Mouse (Mus musculus) liver, embryonic 14.5 days (tissue): ENCODE results near the gene Dtl. TPM values are rescaled to one million over a fixed set of nuclear protein-coding genes. Genes with fewer than 3 reads are reported as not detected.

ENCODE experiments used
- ATAC-seq: fragments of 200-750 bp; cut with Nextera tagmentation; 2 replicates; pipeline ENCODE4 v1.8.0; 2017; ENCODE audit warnings: moderate number of reproducible peaks, mild to moderate bottlenecking, moderate library complexity; ENCODE audit not compliant: insufficient read depth
- DNase-seq, 3 experiments: peaks; one replicate each; pipeline ENCODE4 v3.0.0-alpha.2; 2012 to 2013; ENCODE audit warnings: low read depth in 3 of 3, low spot score in 3 of 3
- H3K27ac ChIP-seq: fragments of 300-500 bp; sonication (generic); 2 replicates; pipeline ENCODE4 v1.5.1; 2014; ENCODE audit warnings: moderate library complexity, mild to moderate bottlenecking, control low read depth, inconsistent platforms
- H3K27me3 ChIP-seq: fragments of 300-500 bp; sonication (generic); 2 replicates; pipeline ENCODE4 v1.6.1; 2014; ENCODE audit warnings: mild to moderate bottlenecking, low read length, moderate library complexity; ENCODE audit not compliant: control insufficient read depth, insufficient read depth
- H3K36me3 ChIP-seq: fragments of 300-500 bp; sonication (generic); replicated peaks from 2 replicates; pipeline ENCODE4 v1.6.1; 2014; ENCODE audit warnings: low read depth; ENCODE audit not compliant: control insufficient read depth, insufficient read depth
- H3K4me1 ChIP-seq, 2 experiments: fragments of 200-500 bp in 1 of 2; fragments of 300-500 bp in 1 of 2; sonication (generic) in 1 of 2; replicated peaks; 2 replicates each; pipeline ENCODE4 v1.6.1; 2012 to 2014; ENCODE audit warnings: antibody characterized with exemption in 1 of 2, inconsistent platforms in 1 of 2, low read length in 1 of 2; ENCODE audit not compliant: control insufficient read depth in 2 of 2, insufficient read depth in 2 of 2
- H3K4me2 ChIP-seq: fragments of 300-500 bp; sonication (generic); 2 replicates; pipeline ENCODE4 v1.6.1; 2014; ENCODE audit warnings: low read depth, mild to moderate bottlenecking, control low read depth, moderate library complexity
- H3K4me3 ChIP-seq, 2 experiments: fragments of 200-500 bp in 1 of 2; fragments of 300-500 bp in 1 of 2; sonication (generic) in 1 of 2; 2 replicates each; pipeline ENCODE4 v1.5.1; 2012 to 2014; ENCODE audit warnings: low read depth in 2 of 2, low read length in 2 of 2, mild to moderate bottlenecking in 2 of 2, control low read depth in 1 of 2, inconsistent platforms in 1 of 2, moderate library complexity in 1 of 2; ENCODE audit not compliant: insufficient read depth in 1 of 2
- H3K9ac ChIP-seq: fragments of 300-500 bp; sonication (generic); replicated peaks from 2 replicates; pipeline ENCODE4 v1.6.1; 2014; ENCODE audit warnings: mild to moderate bottlenecking, control low read depth, moderate library complexity
- H3K9me3 ChIP-seq: fragments of 300-500 bp; sonication (generic); 2 replicates; pipeline ENCODE4 v1.6.1; 2016; ENCODE audit warnings: low read length, mixed read lengths; ENCODE audit not compliant: control insufficient read depth
- CTCF ChIP-seq: IDR thresholded peaks from 2 replicates; pipeline ENCODE4 v1.5.1; 2016; ENCODE audit warnings: antibody characterized with exemption, low read depth, control low read depth
- EP300 ChIP-seq: IDR thresholded peaks from 2 replicates; pipeline ENCODE4 v1.6.1; 2016; ENCODE audit warnings: antibody characterized with exemption, low read depth
- WGBS: fragments of 180-500 bp; shearing (Covaris S2); extraction: QIAGEN DNeasy Blood & Tissue Kit; methylation state at CpG from one replicate; pipeline ENCODE4 v1.1.7; 2014; ENCODE audit not compliant: insufficient replicate concordance; 5-methylcytosine and 5-hydroxymethylcytosine counted together
- polyA plus RNA-seq, 2 experiments: library from polyadenylated mRNA; depleted of rRNA in 1 of 2; stranded (reverse) in 1 of 2; unstranded in 1 of 2; fragments of >200 nt; fragmentation: Nextera tagmentation in 1 of 2; extraction: Ambion mirVana in 1 of 2; gene quantifications; 2 replicates each; pipeline versions ENCODE4 v1.2.1 to v1.2.3; 2012 to 2014

Gene Dtl
- polyA plus RNA-seq (2012; rRNA removed) (13.4 and 16.6 TPM in 2 replicates), polyA plus RNA-seq (2014; fragmentation: Nextera tagmentation; extraction: Ambion mirVana) (29.0 and 30.7 TPM in 2 replicates)

DNA sequence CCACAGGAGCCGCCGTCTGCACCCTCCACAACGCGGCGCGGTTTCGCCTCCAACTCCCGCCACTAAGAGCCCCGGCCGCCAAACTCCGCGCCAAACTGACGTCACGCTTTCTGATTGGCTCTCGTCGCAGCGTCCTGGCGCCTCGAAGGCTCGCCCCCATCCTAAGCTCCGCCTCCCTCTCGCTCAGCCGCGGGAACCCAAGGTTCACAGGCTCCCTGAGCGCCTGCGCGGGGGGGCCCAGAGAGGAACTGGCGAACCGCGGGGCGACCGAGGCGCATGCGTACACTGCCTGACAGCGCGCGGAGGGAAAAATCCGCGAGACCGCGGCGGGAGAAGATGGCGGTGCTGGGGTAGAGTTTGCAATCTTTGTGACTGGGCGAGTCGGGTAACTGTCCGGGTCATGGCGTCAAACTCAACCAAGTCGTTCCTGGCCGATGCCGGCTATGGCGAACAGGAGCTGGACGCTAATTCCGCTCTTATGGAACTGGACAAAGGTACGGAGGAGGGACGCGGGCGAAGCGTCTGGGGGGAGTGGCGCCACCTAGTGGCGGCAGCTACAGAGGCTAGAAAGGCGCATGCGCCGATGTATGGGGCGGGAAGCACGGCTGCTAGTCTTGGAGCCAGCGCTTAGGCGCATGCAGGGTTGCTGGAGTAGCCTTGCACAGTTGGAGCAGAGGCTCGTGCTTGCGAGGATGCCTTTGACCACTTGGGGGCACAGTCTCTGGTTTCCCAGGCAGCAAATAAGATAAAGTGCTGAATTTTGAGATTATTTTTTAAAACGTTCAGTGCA, at the start of gene Dtl, which contains the start of gene Ints7:
Gene Dtl, minus strand, starts transcription at position 87 of the 790 bp plus-strand sequence.
Gene Ints7, plus strand, starts transcription at position 179 of the 790 bp plus-strand sequence.
- WGBS = under 1% methylated on average over 70 of the region's 70 CpGs
- H3K4me1 ChIP-seq = peaks cover 6 to 18% of the 10 kb centered on the region in 2 experiments; a peak in 2 of 4 replicates
- H3K9ac ChIP-seq = peak within 1 kb of the TSS; percentile 88
- H3K27me3 ChIP-seq = no peaks in the 10 kb centered on the region
- peak within 1 kb of the TSS; percentile 68 for H3K27ac ChIP-seq
- peak within 1 kb of the TSS; percentile 80 to 85 for H3K4me3 ChIP-seq
- ATAC-seq (peak; percentile 96), DNase-seq (peak; percentile 98 to 99 (median 98))
- TF ChIP-seq CTCF (peak; percentile 100), EP300 (no peak)
- H3K4me2 ChIP-seq = peak within 1 kb of the TSS; percentile 89
- H3K36me3 ChIP-seq = peaks cover 3% of the 10 kb centered on the region; the same call in 1 of the 2 replicates
- H3K9me3 ChIP-seq = no peaks in the 10 kb centered on the region

DNA sequence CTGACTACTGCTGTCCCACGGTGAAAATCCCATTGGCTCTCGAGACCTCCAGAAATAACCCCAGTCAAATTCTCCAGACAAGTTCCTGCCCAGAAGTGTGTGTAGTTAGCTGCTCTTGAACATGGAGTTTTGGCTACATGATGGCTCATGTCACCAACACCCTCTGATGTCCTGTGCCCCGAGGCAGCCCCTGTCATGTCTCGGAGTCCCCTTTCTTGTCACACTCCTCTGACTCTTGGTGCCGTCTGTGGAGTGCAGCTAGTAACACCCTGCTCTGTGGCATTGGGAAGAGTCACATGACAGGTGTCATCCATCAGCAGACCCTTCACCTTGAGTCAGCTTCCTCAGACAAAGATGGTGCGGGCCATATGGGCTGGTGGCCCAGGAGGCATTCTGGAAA, 49.7 kb upstream of the Dtl start:
- WGBS = 48% methylated on average over 6 of the region's 6 CpGs
- Histone ChIP-seq H3K4me1 (peaks cover 0 to 3% of the 10 kb centered on the region in 2 experiments; a peak in 1 of 4 replicates), H3K4me2 (no peak overlapping the region), H3K4me3 (no peak overlapping the region), H3K27ac (no peak overlapping the region), H3K9me3 (no peaks in the 10 kb centered on the region), H3K27me3 (no peaks in the 10 kb centered on the region), H3K9ac (no peak overlapping the region), H3K36me3 (peaks cover 22% of the 10 kb centered on the region)
- TF ChIP-seq EP300 (no peak), CTCF (no peak)
- DNase-seq (no peak), ATAC-seq (no peak)

DNA sequence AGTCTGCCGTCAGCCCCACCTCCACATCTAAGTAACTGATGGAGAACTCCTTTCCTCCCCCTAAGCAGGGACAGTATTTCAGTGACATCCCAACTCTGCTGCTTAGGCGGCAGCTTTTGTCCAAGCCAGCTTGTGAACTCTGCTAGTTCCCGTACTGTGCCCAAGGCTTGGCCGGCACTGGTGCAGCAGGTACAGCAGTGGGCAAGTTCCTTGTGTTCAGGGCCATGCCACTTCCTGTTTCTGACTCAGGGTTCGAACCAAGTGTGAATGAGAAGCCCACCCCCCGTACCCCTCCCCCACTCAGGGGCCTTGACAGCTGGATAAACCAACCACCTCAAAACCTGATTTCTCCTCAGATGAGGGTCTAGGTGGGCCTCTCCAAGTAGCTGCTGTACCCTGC, 49.1 kb upstream of the Dtl start:
- Histone ChIP-seq H3K4me1 (peaks cover 0 to 3% of the 10 kb centered on the region in 2 experiments; a peak in 1 of 4 replicates), H3K9ac (no peak overlapping the region), H3K4me3 (no peak overlapping the region), H3K36me3 (peaks cover 25% of the 10 kb centered on the region), H3K27ac (no peak overlapping the region), H3K9me3 (no peaks in the 10 kb centered on the region), H3K4me2 (no peak overlapping the region), H3K27me3 (no peaks in the 10 kb centered on the region)
- DNase-seq (no peak), ATAC-seq (no peak; the same call in 1 of the 2 replicates)
- no peak for TF ChIP-seq CTCF
- TF ChIP-seq EP300 = no peak
- WGBS = 46% methylated on average over 6 of the region's 6 CpGs

DNA sequence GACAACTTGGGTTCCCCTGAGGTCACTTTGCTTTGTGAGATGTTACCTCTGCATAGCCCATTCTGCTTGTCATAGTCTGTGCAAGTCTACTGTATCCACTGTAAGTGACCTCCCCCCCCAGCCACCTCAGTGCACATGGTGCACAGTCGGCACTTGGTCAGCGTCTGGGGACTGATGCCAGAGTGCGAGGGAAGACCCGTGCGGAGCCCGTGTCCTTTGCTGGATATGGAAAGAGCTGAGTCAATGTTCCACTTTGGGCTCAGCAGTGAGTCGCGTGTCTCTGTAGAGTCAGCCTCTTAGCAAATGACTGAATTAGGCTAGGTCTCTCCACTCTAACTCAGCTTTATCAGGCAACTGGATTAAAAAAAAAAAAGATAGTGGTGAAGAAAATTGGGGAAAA, 47.5 kb upstream of the Dtl start:
- no peak for TF ChIP-seq EP300
- TF ChIP-seq CTCF = no peak
- H3K9me3 ChIP-seq = no peaks in the 10 kb centered on the region
- H3K9ac ChIP-seq = no peak overlapping the region
- WGBS = 82% methylated on average over 8 of the region's 8 CpGs
- no peak overlapping the region for H3K4me3 ChIP-seq
- no peak overlapping the region for H3K4me2 ChIP-seq
- H3K27ac ChIP-seq = no peak overlapping the region
- no peaks in the 10 kb centered on the region for H3K27me3 ChIP-seq
- H3K4me1 ChIP-seq = no peaks in the 10 kb centered on the region
- peaks cover 39% of the 10 kb centered on the region for H3K36me3 ChIP-seq
- ATAC-seq (no peak), DNase-seq (no peak)

DNA sequence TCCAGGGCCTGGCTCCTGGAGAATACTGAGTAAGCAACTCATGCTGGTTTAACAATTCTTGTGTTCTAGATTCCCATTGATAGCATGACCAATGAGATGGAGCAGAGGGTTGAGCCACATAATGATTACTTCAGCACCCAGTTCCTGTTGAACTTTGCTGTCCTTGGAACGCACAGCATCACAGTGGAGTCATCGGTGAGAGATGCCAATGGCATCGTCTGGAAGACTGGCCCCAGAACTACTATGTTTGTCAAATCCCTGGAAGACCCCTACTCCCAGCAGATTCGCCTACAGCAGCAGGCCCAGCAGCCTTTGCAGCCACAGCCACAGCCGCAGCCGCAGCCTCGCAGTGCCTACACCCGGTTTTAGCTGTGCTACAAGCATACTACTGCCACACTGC, 45.8 kb upstream of the Dtl start:
- Histone ChIP-seq H3K4me1 (no peaks in the 10 kb centered on the region), H3K27ac (no peak overlapping the region), H3K9ac (no peak overlapping the region), H3K4me3 (no peak overlapping the region), H3K4me2 (no peak overlapping the region), H3K9me3 (no peaks in the 10 kb centered on the region), H3K36me3 (peaks cover 52% of the 10 kb centered on the region), H3K27me3 (no peaks in the 10 kb centered on the region)
- WGBS = 87% methylated on average over 8 of the region's 8 CpGs
- no peak for TF ChIP-seq CTCF
- TF ChIP-seq EP300 = no peak
- DNase-seq (no peak), ATAC-seq (no peak)
